Mouse (Mus musculus) urinary bladder, postnatal 4 days (tissue): ENCODE measurements around the gene Tmsb10.

Experiments
- DNase-seq, 2 experiments: peaks; one replicate each; pipeline ENCODE4 v3.0.0; 2021 to 2022; ENCODE audit warnings: low spot score in 2 of 2

The Tmsb10 gene

GRCm38 (mm10) chr6:72914087-72914749, 44.3 kb downstream of the Tmsb10 start:
- no peak for DNase-seq

GRCm38 (mm10) chr6:72911261-72911660, 47.3 kb downstream of the Tmsb10 start:
- no peak for DNase-seq
